Mouse (Mus musculus) A20 (cell line): ENCODE measurements around the gene Rnft2.

ENCODE experiments used
- DNase-seq: peaks from one replicate; pipeline ENCODE4 v3.0.0-alpha.2; 2011; ENCODE audit warnings: low read depth, low spot score

The Rnft2 gene

DNA sequence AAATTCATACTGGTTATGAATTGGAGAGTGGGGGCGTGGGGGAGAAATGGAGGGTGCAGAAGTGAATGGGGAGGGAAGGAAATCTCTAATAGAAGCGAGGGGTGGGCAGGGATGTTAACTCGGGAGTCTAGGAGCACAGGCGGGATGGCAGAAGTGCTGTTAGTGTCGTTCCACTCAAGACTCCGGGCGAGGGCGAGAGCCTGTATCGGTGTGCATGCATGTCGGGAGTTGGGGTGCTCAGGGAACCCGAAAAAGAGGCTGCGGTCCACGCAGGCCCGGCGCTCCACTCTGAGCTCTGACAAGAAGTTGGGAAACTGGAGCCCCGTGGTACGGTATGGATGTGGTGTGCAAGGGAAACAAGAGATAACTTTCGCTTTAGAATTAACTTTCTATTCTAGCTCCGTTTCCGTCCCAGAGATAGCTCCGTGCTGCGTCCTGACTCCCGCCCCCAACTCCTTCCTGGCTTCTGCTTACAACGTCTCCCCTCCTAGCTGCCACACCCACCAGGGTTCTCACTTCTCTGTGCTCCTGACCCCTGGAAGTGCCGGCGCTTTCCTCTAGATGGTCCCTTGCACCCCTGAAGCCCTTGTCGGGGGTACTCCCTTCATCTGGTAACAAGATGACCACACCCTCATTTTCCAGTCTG is 72.7 kb downstream of the Rnft2 start:
- no peak for DNase-seq

DNA sequence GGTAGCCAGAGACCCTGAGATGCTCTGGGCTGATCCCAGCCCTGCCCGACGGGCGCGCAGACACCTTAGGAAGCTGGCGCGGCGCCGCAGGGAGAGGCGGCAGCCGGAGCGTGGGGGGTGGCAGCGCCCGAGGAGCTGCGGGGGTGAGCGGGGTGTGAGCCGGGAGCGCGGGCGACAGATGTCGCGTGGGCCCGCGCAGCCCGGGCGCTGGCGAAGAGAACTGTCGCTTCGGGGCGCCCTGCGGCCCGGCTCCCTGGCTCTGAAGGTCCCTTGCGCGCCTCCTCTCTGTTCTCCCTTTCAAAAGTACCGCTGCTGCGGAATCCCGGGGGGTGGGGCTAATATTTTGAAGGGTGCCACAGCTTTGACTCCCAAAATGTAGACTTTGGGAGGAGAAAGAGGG is 73.3 kb downstream of the Rnft2 start:
- no peak for DNase-seq

DNA sequence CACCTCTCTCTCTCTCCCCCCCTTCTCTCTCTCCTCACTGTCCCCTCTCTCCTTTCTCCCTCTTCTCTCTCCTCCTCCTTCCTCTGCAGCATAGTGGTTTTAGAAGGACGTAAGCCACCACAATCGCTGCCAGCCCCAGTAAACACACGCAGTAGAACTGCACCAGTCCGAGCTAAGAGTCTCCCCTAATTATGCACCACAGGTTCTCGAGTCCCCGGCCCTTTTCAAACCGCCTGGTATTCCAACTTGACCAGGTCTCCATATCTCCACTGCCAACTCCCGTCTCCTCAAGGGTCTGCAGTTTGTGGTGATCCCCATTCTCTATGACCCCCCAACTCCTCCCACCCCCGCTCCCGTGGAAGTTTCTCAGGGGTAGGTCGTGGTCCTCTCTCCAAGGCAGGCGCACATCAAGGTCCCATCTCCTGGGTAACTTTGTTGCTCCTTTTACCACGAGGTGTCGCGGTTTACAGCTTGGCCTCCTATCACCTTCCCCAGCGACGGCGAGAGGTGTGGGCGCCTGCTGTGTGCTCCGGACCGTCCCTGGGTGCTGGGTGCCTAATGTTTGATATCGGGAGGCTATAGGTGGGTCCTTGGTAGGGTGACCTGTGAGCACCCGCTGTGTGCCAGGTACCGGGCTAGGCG is 73.9 kb downstream of the Rnft2 start:
- no peak for DNase-seq

DNA sequence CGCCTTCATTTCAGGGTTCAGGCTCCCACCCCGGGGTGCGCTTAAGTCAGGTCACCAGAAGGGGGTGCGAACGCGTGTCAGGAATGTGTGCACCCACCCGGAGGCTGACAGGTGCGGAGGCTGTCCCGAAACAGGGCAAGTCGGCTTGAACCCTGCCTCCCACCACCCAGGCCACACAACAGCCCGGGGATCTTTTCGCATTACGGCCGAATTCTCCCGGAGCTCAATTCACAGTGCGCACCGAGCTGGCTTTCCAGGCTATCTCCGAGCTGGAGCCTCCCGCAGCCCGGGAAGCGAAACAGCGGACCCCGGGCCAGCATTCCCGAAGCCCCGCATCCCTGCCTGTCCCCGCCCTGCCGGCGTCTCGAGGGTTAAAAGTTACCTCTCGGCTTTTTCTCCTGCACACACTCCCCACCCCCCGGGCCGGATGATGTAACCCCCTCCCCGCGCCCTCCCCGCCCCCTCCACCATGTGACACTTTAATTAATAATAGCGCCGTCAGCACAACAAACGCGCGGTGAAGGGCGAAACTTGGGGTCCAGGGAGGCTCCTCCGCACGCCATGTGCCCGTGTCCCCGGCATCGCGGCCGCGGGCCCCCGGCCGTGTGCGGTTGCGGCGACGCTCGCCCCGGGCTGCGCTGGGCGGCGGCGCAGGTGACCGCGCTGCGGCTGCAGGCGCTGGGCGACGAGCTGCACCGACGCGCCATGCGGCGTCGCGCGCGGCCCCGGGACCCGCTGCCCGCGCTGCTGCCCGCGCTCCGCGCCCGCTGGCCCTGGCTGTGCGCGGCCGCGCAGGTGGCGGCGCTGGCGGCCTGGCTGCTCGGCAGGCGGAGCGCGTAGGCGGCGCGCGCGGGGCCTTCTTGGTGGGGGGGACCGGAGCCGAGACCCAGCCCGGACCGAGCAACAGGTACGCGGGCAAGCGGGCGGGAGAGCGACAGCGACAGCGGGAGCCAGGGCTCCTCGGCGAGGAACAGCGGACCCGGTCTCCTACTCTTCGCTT is 75.4 kb downstream of the Rnft2 start:
- DNase-seq: no peak

DNA sequence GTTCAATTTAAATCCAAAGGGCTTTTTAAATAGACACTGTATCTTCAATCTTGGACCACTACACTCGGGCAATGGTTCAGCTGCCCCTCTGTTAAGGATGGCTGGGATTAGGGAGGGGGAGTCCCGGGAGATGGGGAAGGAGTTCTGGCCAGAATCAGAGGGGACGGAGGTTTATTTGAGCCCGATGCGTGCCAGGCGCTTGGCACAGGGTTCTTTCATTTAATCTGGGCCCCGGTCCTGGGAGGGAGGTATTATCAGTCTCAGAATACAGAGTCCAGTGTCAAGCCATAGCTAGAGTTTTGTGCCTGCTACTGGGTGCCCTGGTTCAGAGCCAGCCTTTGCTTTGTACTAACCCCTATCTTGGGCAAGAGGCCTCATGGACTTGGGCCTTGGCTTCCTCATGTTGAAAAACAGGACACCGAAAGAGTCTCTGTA is 77.3 kb downstream of the Rnft2 start:
- DNase-seq: no peak

DNA sequence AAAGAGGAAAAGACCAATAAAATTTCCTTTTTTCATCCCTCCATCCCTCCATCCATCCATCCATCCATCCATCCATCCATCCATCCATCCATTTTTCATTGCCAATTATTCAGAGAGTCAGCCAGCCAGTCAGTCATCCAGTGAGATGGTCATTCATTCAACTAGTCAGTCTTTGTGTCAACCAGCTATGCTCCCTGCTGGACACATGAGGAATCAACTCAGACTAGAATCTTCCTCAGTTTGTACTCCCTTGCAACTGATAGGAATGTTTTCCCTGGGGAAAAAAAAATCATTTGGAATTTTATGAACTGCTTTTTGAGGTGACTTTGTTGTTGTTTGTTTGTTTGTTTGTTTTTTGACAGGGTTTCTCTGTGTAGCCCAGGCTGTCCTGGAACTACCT is 79.5 kb downstream of the Rnft2 start:
- DNase-seq: no peak

DNA sequence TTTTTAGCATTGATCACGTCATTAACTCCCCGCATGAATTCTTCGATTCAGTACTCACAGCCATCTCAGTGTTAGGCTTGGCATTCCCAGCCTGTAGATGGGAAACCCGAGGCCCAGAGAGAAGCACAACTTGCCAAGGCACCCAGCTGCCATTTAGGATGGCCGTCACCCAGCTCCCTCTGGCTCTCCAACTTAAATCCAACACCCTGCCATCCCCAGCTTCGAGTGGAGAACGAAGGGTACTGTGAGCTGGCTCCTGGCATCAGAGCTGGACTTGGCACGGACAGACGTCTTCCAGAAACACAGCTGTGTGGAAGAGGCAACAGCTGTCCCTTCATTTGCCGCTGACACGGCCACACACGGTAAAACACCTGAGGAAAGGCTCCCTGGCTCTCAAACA is 80.3 kb downstream of the Rnft2 start, which contains the start of gene Hrk:
TSS of gene Hrk (plus strand) at position 68 of the 400 bp plus-strand sequence.
- no peak for DNase-seq

DNA sequence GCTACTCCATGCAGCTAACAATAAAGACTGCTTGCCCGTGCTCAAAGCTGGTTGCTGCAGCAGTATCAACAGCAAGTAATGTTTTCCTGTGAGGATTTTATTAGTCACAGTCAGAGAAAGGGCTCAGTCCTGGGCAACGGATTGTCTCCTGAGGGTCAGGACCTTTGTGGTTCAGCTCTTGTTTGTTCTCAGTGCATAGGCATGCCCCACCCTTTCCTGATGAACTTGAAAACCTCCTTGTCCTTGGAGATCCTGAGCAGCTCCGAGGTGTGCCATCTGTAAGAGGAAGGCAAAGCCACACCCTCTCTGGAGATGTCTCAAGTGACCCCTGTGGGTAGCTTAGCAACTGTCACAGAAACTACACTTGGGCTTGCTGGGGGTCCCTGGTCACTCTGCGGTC is 84.2 kb downstream of the Rnft2 start:
- DNase-seq: no peak

DNA sequence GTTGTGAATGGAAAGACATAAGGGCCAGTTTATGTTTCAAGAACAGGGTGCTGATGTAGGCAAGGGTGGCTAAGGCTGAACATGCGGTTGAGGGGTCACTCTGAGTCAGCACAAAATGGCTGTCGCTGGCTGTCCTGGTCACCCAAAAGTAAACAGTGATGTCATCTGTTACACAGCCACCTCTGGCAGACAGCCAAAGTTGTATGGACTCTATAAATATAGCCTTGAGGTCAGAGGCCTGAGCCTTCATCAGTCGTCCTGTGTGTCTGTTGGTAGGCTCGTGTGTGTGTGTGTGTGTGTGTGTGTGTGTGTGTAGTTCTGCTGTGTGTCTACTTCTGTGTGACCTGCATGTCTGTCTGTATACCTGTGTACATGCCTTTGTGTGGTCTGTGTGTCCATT is 87.9 kb downstream of the Rnft2 start:
- DNase-seq: no peak

DNA sequence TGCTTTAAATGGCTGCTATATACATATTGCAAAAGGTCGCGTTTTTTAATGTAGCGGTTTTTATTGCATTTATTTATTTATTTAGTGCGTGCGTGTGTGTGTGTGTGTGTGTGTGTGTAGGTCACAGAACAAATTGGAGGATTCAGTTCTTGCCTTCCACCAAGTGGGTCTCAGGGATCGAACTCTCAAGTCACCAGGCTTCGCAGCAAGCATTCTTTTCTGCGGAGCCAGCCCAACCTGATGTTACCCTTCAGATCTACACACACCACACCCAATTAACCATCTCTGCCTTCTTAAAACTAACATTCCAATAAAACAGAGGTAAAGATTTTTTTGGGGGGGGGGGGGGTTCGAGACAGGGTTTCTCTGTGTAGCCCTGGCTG is 89.4 kb downstream of the Rnft2 start:
- DNase-seq: no peak

DNA sequence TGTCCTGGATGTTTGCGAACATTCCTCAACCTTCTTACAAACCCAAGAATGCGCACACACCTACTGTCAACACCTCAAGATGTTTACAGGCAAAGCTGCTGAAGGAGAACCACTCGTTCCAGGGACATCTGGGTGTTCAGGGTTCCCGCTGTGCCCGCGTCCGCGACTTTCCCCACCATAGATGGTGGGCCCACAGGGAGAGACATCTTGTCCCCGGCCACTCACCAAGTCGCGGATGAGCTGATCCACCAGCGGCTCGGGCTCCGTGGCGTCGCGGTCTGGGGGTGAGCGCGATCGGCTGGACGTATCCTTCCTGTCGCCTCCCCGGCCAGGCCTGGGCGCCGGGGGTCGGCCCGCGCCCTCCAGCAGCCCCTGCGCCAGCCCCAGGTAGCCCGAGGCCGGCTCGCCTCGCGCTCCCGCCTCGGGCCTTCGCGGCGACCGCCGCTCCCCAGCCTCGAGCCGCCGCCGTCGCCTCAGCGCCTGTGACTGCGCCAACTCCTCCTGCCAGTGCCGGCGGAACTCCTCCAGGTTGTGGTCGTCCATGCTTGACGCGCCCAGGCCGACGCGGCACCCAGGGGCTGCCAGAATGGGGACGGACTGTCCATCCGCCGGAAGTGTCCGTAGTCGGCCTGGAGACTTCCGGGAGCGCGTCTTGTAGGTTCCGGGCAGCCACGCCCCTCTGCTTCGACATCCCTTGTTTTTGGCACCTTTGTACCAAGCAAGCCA is 89.9 kb downstream of the Rnft2 start, which contains the start of gene Fbxw8:
TSS of gene Fbxw8 (minus strand) at position 626 of the 726 bp plus-strand sequence.
- DNase-seq: peak; percentile 91

DNA sequence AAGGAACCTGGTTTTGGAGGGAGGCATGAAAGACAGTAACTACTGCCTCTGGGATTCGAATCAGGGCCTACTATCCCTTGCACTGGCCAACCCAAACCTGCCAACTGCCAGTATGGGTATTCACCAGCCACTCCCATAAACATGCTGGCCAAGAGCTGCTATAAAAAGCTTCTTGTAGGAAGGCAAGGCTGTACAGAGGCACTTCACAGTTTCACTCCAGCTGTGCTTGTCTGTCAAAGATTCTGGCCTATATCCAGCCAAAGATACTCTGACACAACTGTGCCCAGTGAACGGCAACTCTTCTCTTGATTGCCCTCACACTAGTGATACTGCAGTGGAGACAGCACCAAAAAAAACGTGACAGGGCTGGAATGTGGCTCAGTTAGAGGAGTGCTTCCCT is 95.2 kb downstream of the Rnft2 start:
- no peak for DNase-seq

DNA sequence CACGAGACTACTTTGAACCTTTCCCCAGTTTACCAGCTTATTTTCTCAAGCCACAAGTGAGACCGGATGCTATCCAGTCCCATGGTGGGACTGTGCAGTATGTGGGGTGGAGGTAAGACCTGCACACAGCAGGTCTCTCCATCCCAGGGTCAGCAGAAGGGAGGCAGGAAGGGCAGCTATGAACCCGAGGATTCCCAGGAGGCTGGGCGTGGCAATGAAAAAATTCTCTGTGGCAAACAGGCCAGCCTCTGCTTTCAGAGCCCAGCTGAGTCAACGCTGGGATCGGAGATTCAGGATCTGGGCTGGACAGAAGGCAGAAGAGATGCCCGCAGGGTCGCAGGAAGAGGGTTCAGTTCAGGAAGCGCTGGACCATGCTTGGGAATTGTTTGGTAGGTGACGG is 97.7 kb downstream of the Rnft2 start:
- DNase-seq: no peak

DNA sequence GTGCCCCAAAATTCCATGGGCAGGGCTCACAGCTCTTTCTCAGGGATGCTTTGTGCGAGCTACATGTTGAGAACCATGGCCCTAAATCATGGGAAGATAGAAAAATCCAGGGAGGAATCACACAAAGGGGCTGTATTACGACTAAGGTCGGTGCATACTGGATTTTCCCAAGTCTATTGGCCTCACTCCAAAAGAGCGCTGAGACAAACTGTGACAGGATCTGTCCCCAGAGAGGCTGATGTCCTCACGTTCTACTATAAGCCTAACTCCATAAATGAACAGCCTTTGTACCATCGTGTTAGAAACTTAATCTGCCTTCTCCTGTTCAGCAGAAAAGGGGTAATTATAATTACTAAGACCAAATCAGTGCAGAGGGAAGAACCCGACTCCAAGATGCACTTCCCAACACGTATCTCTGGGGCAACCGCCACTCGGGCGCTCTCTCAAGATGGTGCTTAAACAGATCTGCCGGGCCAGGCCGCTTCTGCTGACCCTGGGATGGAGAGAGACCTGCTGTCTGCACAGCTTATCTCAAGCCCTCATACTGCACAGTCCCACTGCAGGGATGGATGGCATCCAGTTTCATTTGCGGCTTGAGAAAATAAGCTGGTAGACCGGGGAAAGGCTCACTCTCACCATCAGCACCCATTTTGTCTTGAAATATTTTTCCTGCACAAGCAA is 98.8 kb downstream of the Rnft2 start:
- no peak for DNase-seq

DNA sequence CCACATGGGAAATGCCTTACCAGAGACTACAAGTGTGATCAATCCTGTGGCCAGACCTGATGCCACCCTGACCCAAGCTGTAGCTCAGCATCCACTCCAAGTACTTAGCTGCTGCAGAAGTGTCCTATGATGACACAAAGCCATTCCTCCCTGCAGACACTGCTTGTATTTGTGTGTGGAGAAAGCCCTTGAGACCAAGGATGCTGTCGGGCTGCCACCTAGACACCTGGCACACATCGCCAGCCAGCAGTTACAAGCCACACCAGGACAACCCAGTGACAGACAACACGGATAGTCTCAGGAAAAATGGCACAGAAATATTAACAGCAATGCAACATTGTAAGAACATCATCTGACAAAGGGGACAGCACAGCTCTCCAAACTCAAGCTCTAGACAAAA is 99.5 kb downstream of the Rnft2 start:
- no peak for DNase-seq

DNA sequence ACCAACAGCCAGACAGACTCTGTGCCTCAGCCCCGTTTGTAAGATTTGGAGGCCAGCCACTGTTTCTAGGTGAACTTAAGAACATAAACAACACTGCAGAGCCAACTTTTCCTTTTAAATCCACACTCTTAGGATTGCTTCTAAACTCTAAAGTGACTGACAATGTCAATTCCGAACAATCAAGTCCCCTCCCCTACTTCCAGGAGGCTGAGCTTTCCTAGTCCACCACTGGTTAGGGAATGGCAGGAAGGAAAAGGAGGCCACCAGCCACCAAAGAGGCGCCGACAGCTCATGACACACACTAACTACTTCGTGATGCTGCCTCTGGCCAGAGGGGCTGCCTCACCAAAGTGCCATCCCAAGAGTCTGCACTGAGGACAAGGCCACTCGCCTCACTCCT is 100.1 kb downstream of the Rnft2 start:
- DNase-seq: no peak

DNA sequence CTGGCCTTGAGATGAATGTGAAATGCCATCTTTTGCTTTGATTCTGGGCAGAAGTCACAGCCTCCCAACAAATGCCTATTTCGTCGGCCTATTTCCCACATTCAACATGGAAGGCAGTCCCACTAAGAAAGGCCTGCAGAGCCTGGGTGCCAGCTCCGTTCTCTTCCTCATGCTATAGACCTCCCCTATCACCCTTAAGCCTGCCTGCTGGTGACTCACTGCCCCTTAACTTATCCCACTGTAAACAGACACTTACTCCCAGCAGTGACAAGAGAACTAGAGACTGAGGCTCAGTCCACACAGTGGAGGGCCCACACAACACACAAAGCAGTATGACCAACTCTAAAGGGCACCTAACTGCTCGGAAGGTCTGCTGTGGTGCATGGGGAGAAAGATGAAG is 100.6 kb downstream of the Rnft2 start:
- no peak for DNase-seq

DNA sequence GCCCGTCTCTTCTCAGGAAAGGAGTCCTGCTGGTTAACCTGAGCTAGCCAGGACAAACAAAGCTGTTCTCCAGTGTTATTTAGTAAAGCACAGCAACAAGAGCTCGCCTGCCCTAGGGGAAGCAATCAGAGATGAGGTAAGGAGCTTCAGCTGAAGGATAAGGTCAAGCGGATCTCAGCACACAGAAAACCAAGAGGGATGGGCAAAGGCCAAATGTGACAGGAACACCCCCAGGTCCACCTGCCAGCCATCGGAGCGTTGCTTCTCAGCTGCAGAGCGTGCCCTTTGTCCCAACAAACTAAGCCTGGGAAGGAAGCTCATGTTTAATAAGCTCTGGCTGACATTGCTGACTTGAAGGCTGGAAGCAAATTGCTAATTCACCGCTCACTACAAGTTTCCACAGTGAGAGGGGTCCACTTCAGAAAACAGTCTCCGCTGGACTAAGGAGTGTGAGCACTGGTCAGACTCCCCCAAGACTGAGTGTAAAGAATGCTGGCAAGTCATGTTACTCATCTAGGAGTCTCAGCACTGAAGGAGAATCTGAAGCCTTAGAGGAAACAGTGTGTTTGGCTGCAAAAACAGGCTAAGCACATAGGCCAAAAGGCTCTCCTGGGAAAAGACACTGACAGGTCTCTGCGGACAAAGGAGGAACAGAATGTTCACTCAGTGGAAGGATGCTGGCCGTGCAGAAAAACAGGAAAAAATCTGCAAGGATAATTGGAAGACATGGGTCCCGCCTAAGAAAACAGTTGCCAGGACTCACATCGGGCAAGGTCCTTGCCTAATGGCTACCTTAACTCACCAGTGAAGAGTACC is 101.5 kb downstream of the Rnft2 start:
- no peak for DNase-seq

DNA sequence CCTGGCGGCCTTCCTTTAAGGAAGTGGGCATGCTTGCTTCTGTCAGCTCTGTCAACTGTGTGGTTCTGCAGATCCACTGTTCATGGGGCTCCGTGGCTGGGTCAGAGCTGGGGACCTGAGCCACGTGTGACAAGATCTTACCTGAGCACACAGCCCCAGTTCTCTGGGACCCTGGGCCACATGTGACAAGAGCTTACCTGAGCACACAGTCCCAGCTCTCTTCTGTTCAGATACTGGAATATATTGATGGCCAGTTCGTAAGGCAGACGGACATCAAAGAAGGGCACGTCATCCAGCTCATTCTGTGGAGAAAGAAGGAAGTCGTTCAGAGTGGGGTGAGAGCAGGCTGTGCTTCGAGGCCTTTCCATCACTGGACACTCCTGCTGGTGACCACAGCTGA is 102.4 kb downstream of the Rnft2 start:
- no peak for DNase-seq
